Mouse (Mus musculus) E14TG2a.4 (cell line): ENCODE results near the gene Coro2b.

Experiments
- CTCF ChIP-seq: conservative IDR thresholded peaks from 2 replicates; pipeline ENCODE4 v1.5.1; 2014; ENCODE audit warnings: low read length
- POU5F1 ChIP-seq: IDR thresholded peaks from 2 replicates; pipeline ENCODE4 v1.6.1; 2014; ENCODE audit warnings: low read length, borderline replicate concordance

DNA sequence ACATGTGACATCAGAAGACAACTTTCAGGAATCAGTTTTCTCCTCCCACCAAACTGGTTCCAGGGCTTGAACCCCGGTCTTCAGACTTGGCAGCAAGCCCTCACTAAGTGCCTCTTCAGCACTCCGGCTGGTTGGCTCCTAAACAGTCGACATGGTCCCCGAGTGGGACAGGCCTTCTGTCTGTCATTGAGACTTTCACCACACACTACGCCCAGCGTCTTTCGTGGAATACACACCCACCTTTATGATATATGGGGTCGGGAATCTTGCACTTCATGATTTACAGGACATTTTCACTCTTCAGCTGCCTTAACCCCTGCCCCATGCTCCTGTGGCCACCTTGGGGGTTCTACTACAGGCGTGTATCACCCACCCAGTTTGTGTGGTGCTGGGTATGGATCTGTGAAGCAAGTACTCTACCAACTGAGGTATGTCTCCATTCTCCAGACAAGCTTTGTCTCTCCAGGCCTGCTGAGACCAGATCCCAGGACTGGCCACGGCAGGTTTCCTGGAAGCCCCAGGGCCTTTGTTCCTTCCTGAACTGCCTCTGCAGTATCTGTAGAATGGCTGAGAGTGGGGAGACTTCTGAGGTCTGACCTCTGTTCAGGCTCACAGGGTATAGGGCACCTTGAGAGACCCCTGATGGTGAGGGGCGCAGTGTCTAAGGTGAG lies 70.0 kb downstream of the Coro2b start:
- TF ChIP-seq POU5F1 (no peak), CTCF (no peak)
